Mouse (Mus musculus) heart, embryonic 16.5 days (tissue): ENCODE results near the gene Rhox3g. TPM values are rescaled to one million over a fixed set of nuclear protein-coding genes. Genes with fewer than 3 reads are reported as not detected.
"Not testable (repeated sequence)": the region's sequence is repeated elsewhere in the genome, so short reads cannot be mapped to it uniquely, and the experiment has no call there.

Experiments used
- ATAC-seq: fragments of 200-750 bp; cut with Nextera tagmentation; replicated peaks from 2 replicates; pipeline ENCODE4 v1.8.0; 2017; ENCODE audit warnings: moderate number of reproducible peaks; ENCODE audit not compliant: insufficient read depth, low FRiP score; ENCODE audit errors: extremely low read depth
- H3K27ac ChIP-seq: fragments of 300-500 bp; sonication (generic); 2 replicates; pipeline ENCODE4 v1.5.1; 2014; ENCODE audit warnings: mild to moderate bottlenecking, low read length, control low read depth, moderate library complexity
- H3K27me3 ChIP-seq: fragments of 300-500 bp; sonication (generic); 2 replicates; pipeline ENCODE4 v1.6.1; 2014; ENCODE audit warnings: low read length, mixed read lengths; ENCODE audit not compliant: control insufficient read depth, insufficient read depth
- H3K36me3 ChIP-seq: fragments of 300-500 bp; sonication (generic); 2 replicates; pipeline ENCODE4 v1.6.1; 2014; ENCODE audit not compliant: control insufficient read depth, insufficient read depth
- H3K4me1 ChIP-seq: fragments of 300-500 bp; sonication (generic); 2 replicates; pipeline ENCODE4 v1.6.1; 2014; ENCODE audit warnings: low read length, mixed read lengths; ENCODE audit not compliant: control insufficient read depth, insufficient read depth
- H3K4me2 ChIP-seq: fragments of 300-500 bp; sonication (generic); 2 replicates; pipeline ENCODE4 v1.6.1; 2014; ENCODE audit warnings: low read depth, mild to moderate bottlenecking, control low read depth, low read length
- H3K4me3 ChIP-seq: fragments of 300-500 bp; sonication (generic); 2 replicates; pipeline ENCODE4 v1.5.1; 2014; ENCODE audit warnings: mild to moderate bottlenecking, control low read depth, low read length
- H3K9ac ChIP-seq: fragments of 300-500 bp; sonication (generic); 2 replicates; pipeline ENCODE4 v1.6.1; 2014; ENCODE audit warnings: low read length, control low read depth
- H3K9me3 ChIP-seq: fragments of 300-500 bp; sonication (generic); replicated peaks from 2 replicates; pipeline ENCODE4 v1.6.1; 2016; ENCODE audit warnings: low read length; ENCODE audit not compliant: control insufficient read depth
- WGBS: fragments of 180-500 bp; shearing (Covaris S2); extraction: QIAGEN DNeasy Blood & Tissue Kit; methylation state at CpG from one replicate; pipeline ENCODE4 v1.1.7; 2014; 5-methylcytosine and 5-hydroxymethylcytosine counted together
- polyA plus RNA-seq: library from polyadenylated mRNA; unstranded; fragments of >200 nt; fragmentation: Nextera tagmentation; extraction: Ambion mirVana; gene quantifications from 2 replicates; pipeline ENCODE4 v1.2.1, GENCODE M21; 2015

Gene Rhox3g
- polyA plus RNA-seq, result not detected in 2 replicates

DNA sequence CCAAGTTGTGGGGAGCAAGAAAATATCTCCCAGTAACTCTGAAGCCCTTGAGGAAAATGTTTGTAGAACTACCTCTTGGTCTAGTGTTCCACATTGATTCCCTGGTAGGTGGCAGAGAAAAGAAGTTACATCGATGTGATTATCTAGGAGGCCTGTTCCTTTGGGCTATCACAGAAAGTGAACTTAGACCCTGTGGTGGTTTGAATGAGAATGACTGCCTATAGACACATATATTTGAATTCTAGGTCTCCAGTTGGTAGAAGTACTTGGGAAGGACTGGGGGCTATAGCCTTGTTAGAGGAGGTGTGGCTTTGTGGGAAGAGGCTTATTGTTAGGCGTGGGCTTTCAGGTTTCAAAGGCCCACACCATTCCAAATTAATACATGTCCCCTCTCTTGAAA, at the start of gene Rhox3g:
Gene Rhox3g (minus strand): TSS at position 101 of the 400 bp plus-strand sequence.
- not testable (repeated sequence) for H3K4me2 ChIP-seq, H3K27me3 ChIP-seq, ATAC-seq, H3K9ac ChIP-seq, H3K4me3 ChIP-seq, H3K9me3 ChIP-seq, H3K36me3 ChIP-seq, H3K27ac ChIP-seq, H3K4me1 ChIP-seq
- WGBS, result 85% methylated on average over 2 of the region's 2 CpGs

DNA sequence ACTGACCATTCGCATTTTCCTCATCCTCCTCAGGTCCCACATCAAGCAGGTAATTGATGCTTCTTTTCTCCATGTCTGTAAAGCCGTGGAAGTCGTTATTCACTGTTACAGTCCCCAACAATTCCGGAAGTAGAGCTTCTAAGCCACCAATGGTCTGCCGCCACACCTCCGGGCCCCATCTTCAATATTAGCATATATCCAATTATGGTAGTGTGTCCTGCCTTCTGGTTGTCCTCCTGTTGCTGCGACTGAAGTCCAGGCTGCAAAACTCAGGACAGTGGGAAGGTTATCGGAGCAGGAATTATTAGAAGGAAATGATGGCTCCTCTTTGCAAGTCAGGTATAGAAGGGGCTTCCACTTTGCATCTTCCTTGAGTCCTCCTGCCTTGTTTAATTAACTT, 44.8 kb upstream of the Rhox3g start, which contains the start of gene Rhox2h:
Gene Rhox2h (minus strand): TSS at position 101 of the 400 bp plus-strand sequence.
- not testable (repeated sequence) for ATAC-seq, H3K27me3 ChIP-seq, H3K9me3 ChIP-seq, H3K4me3 ChIP-seq, H3K9ac ChIP-seq, H3K4me1 ChIP-seq, H3K4me2 ChIP-seq, H3K36me3 ChIP-seq, H3K27ac ChIP-seq
- 86% methylated on average over 8 of the region's 8 CpGs for WGBS

GRCm38 (mm10) chrX:37668664-37669063, 40.3 kb upstream of the Rhox3g start, which contains the start of gene Rhox3h:
TSS of gene Rhox3h (minus strand) at chrX:37668764.
- not testable (repeated sequence) for H3K36me3 ChIP-seq, H3K9ac ChIP-seq, H3K27ac ChIP-seq, ATAC-seq, H3K27me3 ChIP-seq, H3K4me3 ChIP-seq, H3K4me1 ChIP-seq, H3K9me3 ChIP-seq, H3K4me2 ChIP-seq
- 71% methylated on average over 1 of the region's 3 CpGs for WGBS

DNA sequence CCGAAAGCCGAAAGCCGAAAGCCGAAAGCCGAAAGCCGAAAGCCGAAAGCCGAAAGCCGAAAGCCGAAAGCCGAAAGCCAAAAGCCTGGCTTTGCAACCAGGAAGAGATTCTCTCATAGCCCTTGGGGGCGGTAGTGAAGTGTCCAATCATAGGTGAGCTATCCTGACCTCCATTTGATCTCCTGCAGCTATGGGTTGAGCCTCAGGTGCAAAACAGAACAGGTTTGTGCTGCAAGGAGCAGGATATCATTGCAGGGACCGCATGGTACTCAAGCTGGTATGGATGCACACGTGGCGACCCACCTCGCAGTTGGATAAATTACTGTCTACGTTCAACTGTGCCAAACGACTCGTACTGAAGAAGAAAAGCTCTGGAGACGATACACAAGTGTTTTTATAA, 22.8 kb upstream of the Rhox3g start, which contains the start of gene Rhox4g:
Gene Rhox4g (minus strand): TSS at position 101 of the 400 bp plus-strand sequence.
- H3K9ac ChIP-seq, H3K27ac ChIP-seq, H3K4me2 ChIP-seq, H3K4me3 ChIP-seq, H3K36me3 ChIP-seq, H3K9me3 ChIP-seq, H3K4me1 ChIP-seq, H3K27me3 ChIP-seq, ATAC-seq: not testable (repeated sequence)
- 79% methylated on average over 15 of the region's 20 CpGs for WGBS

DNA sequence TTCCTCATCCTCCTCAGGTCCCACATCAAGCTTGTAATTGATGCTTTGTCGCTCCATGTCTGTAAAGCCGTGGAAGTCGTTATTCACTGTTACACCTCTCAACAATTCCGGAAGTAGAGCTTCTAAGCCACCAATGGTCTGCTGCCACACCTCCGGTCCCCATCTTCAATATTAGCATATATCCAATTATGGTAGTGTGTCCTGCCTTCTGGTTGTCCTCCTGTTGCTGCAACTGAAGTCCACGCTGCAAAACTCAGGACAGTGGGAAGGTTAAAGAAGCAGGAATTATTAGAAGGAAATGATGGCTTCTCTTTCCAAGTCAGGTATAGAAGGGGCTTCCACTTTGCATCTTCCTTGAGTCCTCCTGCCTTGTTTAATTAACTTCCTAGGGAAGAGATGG, 15.0 kb upstream of the Rhox3g start, which contains the start of gene Rhox2g:
Gene Rhox2g (minus strand): TSS at position 101 of the 400 bp plus-strand sequence.
- not testable (repeated sequence) for H3K4me2 ChIP-seq, H3K4me3 ChIP-seq, H3K36me3 ChIP-seq, H3K9me3 ChIP-seq, H3K9ac ChIP-seq, H3K27me3 ChIP-seq, H3K27ac ChIP-seq, H3K4me1 ChIP-seq, ATAC-seq
- 92% methylated on average over 6 of the region's 6 CpGs for WGBS

DNA sequence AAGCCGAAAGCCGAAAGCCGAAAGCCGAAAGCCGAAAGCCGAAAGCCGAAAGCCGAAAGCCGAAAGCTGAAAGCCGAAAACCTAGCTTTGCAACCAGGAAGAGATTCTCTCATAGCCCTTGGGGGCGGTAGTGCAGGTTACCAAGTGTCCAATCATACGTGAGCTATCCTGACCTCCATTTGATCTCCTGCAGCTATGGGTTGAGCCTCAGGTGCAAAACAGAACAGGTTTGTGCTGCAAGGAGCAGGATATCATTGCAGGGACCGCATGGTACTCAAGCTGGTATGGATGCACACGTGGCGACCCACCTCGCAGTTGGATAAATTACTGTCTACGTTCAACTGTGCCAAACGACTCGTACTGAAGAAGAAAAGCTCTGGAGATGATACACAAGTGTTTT, 20.8 kb downstream of the Rhox3g start, which contains the start of gene Rhox4f:
Gene Rhox4f (minus strand): TSS at position 101 of the 400 bp plus-strand sequence.
- not testable (repeated sequence) for H3K9me3 ChIP-seq, H3K4me3 ChIP-seq, ATAC-seq, H3K27me3 ChIP-seq, H3K4me1 ChIP-seq, H3K27ac ChIP-seq, H3K36me3 ChIP-seq, H3K4me2 ChIP-seq, H3K9ac ChIP-seq
- WGBS, result 92% methylated on average over 11 of the region's 19 CpGs

DNA sequence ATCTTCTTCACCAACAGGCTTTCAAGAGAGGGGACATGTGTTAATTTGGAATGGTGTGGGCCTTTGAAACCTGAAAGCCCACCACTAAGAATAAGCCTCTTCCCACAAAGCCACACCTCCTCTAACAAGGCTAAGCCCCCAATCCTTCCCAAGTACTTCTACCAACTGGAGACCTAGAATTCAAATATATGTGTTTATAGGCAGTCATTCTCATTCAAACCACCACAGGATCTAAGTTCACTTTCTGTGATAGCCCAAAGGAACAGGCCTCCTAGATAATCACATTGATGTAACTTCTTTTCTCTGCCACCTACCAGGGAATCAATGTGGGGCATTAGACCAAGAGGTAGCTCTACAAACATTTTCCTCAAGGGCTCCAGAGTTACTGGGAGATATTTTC, 47.7 kb downstream of the Rhox3g start, which contains the start of gene Rhox3f:
Gene Rhox3f (plus strand): TSS at position 301 of the 400 bp plus-strand sequence.
- not testable (repeated sequence) for H3K9ac ChIP-seq, H3K36me3 ChIP-seq, H3K4me3 ChIP-seq, H3K27me3 ChIP-seq, H3K9me3 ChIP-seq, H3K4me2 ChIP-seq, H3K27ac ChIP-seq, ATAC-seq, H3K4me1 ChIP-seq

Other genes starting within 250 kb of the Rhox3g start
- not detected in 2 replicates for gene Rhox3a2, start 248.6 kb downstream of the Rhox3g start, polyA plus RNA-seq
- gene Rhox4a2, start 237.8 kb downstream of the Rhox3g start, polyA plus RNA-seq, result 2.3 and 6.1 TPM in 2 replicates
- not detected in 2 replicates for gene Rhox2b, start 216.5 kb downstream of the Rhox3g start, polyA plus RNA-seq
- 0.72 and 2.2 TPM in 2 replicates for gene Rhox4b, start 196.1 kb downstream of the Rhox3g start, polyA plus RNA-seq
- gene Rhox2c, start 174.9 kb downstream of the Rhox3g start, polyA plus RNA-seq, result not detected in 2 replicates
- not detected in 2 replicates for gene Rhox3c, start 170.0 kb downstream of the Rhox3g start, polyA plus RNA-seq
- not detected in 2 replicates for gene Rhox4c, start 148.3 kb downstream of the Rhox3g start, polyA plus RNA-seq
- gene Rhox2d, start 135.2 kb downstream of the Rhox3g start, polyA plus RNA-seq, result not detected in 2 replicates
- not detected in 2 replicates for gene Rhox4d, start 114.3 kb downstream of the Rhox3g start, polyA plus RNA-seq
- not detected in 2 replicates for gene Rhox2e, start 98.2 kb downstream of the Rhox3g start, polyA plus RNA-seq
- gene Rhox3e, start 86.6 kb downstream of the Rhox3g start, polyA plus RNA-seq, result not detected in 2 replicates
- gene Rhox4e, start 71.2 kb downstream of the Rhox3g start, polyA plus RNA-seq, result not detected in 2 replicates
- gene Rhox2f, start 57.2 kb downstream of the Rhox3g start, polyA plus RNA-seq, result not detected in 2 replicates
- not detected in 2 replicates for gene Rhox3f, start 47.6 kb downstream of the Rhox3g start, polyA plus RNA-seq
- not detected in 2 replicates for gene Rhox4f, start 20.9 kb downstream of the Rhox3g start, polyA plus RNA-seq
- gene Rhox2g, start 14.9 kb upstream of the Rhox3g start, polyA plus RNA-seq, result not detected in 2 replicates
- not detected in 2 replicates for gene Rhox4g, start 22.7 kb upstream of the Rhox3g start, polyA plus RNA-seq
- gene Rhox3h, start 40.2 kb upstream of the Rhox3g start, polyA plus RNA-seq, result not detected in 2 replicates
- not detected in 2 replicates for gene Rhox2h, start 44.7 kb upstream of the Rhox3g start, polyA plus RNA-seq
- 9.7 and 10.0 TPM in 2 replicates for gene Rhox5, start 176.2 kb upstream of the Rhox3g start, polyA plus RNA-seq
- gene Rhox6, start 198.3 kb upstream of the Rhox3g start, polyA plus RNA-seq, result not detected in 2 replicates
- not detected in 2 replicates for gene Rhox7a, start 203.1 kb upstream of the Rhox3g start, polyA plus RNA-seq